Mouse (Mus musculus) neural tube, embryonic 11.5 days (tissue): ENCODE measurements around the gene Ankrd39. TPM values are rescaled to one million over a fixed set of nuclear protein-coding genes. Genes with fewer than 3 reads are reported as not detected.
A peak's percentile ranks its signal among the peaks of the same experiment; 100 is the strongest.

Source experiments
- ATAC-seq: fragments of 200-750 bp; cut with Nextera tagmentation; 2 replicates; pipeline ENCODE4 v1.8.0; 2017; ENCODE audit warnings: moderate number of reproducible peaks, mild to moderate bottlenecking, moderate TSS enrichment, moderate library complexity; ENCODE audit not compliant: insufficient read depth, low FRiP score, low TSS enrichment
- DNase-seq: peaks from one replicate; pipeline ENCODE4 v3.0.0-alpha.2; 2015; ENCODE audit warnings: low spot score
- H3K27ac ChIP-seq: fragments of 300-500 bp; sonication (generic); 2 replicates; pipeline ENCODE4 v1.5.1; 2014; ENCODE audit warnings: low read depth, mild to moderate bottlenecking, low read length
- H3K27me3 ChIP-seq: fragments of 300-500 bp; sonication (generic); 2 replicates; pipeline ENCODE4 v1.6.1; 2014; ENCODE audit warnings: mild to moderate bottlenecking, low read length, mixed read lengths; ENCODE audit not compliant: control insufficient read depth, insufficient read depth
- H3K36me3 ChIP-seq: fragments of 300-500 bp; sonication (generic); 2 replicates; pipeline ENCODE4 v1.6.1; 2014; ENCODE audit warnings: mild to moderate bottlenecking, low read length, moderate library complexity, mixed read lengths; ENCODE audit not compliant: control insufficient read depth, insufficient read depth
- H3K4me1 ChIP-seq: fragments of 300-500 bp; sonication (generic); 2 replicates; pipeline ENCODE4 v1.6.1; 2014; ENCODE audit warnings: low read length, mixed read lengths; ENCODE audit not compliant: control insufficient read depth, insufficient read depth
- H3K4me2 ChIP-seq: fragments of 300-500 bp; sonication (generic); 2 replicates; pipeline ENCODE4 v1.6.1; 2014; ENCODE audit warnings: low read depth, mild to moderate bottlenecking, moderate library complexity
- H3K4me3 ChIP-seq: fragments of 300-500 bp; sonication (generic); 2 replicates; pipeline ENCODE4 v1.5.1; 2014; ENCODE audit warnings: low read depth, low read length
- H3K9ac ChIP-seq: fragments of 300-500 bp; sonication (generic); 2 replicates; pipeline ENCODE4 v1.6.1; 2014; ENCODE audit warnings: mild to moderate bottlenecking, low read length
- H3K9me3 ChIP-seq: fragments of 300-500 bp; sonication (generic); 2 replicates; pipeline ENCODE4 v1.6.1; 2016; ENCODE audit warnings: low read length; ENCODE audit not compliant: control insufficient read depth
- WGBS: fragments of 180-500 bp; shearing (Covaris S2); extraction: QIAGEN DNeasy Blood & Tissue Kit; methylation state at CpG from one replicate; pipeline ENCODE4 v1.1.7; 2014; 5-methylcytosine and 5-hydroxymethylcytosine counted together
- polyA plus RNA-seq: library from polyadenylated mRNA; unstranded; fragments of >200 nt; fragmentation: Nextera tagmentation; extraction: Ambion mirVana; gene quantifications from 2 replicates; pipeline ENCODE4 v1.2.1, GENCODE M21; 2014

The Ankrd39 gene
- polyA plus RNA-seq, 1 experiment from 2014 or later: 16.2 TPM

DNA sequence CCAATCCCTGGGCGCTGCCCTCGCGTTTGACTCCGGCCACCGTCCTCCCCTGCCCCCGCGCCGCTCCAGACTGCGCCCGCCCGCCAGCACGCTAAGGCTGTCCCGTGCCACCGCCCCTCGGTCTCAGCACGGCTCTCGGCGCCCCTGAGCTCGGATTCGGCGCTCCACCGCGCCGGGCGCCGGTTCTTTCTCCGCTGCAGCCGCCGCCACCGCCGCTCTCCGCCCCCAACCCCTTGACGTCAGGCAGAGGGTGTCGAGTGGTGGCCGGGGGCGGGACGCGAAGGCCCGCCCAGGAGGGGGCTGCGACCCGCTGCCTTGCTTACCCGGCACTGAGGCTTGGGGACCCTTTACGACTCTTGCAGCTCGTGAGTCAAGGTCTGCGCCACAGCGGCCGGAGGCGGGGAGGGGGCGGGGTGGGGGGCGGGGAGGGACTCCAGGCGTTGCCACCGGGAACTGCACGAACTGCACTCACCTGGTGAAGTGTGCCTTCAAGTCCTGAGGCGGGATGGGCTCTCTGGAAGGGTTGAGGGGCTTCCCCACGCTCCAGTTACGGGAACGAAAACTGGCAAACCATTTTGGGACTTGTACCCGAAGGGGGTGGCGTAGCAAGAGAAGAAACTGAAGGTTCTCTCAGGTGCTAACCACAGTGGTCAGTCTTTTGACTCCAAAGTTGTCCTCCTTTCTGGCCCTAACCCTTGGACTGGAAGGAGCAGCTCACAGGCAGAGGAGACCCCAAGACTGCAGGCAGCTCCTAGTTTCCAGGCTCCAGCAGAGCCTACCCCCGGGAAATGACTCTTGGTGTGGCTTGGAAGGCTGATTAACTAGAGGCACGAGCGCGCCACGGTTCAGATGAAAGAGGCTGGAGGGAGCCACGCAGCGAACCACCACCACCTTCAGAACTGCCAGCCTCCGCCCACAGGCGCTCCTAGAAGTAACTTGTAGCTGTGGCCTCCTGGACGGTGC lies 11.1 kb upstream of the Ankrd39 start, which contains the start of gene Sema4c:
Gene Sema4c, minus strand, starts transcription at position 319 of the 963 bp plus-strand sequence.
- Histone ChIP-seq H3K27ac (peak within 1 kb of the TSS; percentile 98), H3K36me3 (peaks cover 7% of the 10 kb centered on the region), H3K4me2 (peak within 1 kb of the TSS; percentile 99), H3K9me3 (no peaks in the 10 kb centered on the region), H3K27me3 (no peaks in the 10 kb centered on the region), H3K4me1 (peaks cover 31% of the 10 kb centered on the region), H3K9ac (peak within 1 kb of the TSS; percentile 98), H3K4me3 (peak within 1 kb of the TSS; percentile 96)
- WGBS: under 1% methylated on average over 69 of the region's 69 CpGs
- DNase-seq (peak; percentile 89), ATAC-seq (peak; percentile 70)

DNA sequence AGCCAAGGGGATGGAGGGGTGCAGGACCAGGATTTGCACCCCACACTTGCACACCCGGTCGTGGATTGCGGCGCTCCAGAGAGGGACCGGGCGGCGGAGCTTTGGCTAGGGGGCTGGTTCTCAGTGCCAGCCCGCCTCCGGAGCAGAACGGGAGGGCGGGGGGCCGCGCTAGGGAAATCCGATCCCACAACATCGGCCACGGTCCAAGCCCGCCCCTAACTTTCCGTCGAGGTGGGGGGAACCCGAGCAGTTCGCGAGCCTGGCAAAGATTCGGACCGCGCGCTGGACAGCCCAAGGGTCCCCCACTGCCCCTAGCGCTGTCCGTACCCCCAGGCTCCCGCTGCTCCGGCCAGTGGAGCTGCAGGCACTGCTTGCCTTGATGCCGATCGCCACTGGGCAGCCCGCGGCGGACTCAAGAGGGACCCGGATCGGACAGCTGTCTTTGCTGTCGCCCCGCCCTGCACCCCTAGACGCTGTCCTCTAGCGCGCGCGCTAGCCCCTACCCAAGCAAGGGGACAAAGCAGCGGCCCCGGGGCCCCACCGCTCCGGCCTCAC lies 10.3 kb upstream of the Ankrd39 start:
- H3K27ac ChIP-seq: peak overlapping the region; percentile 98
- H3K4me2 ChIP-seq: peak overlapping the region; percentile 99
- H3K36me3 ChIP-seq: peaks cover 15% of the 10 kb centered on the region
- WGBS: under 1% methylated on average over 44 of the region's 48 CpGs
- peak; percentile 49 for ATAC-seq
- peak overlapping the region; percentile 96 for H3K4me3 ChIP-seq
- peak; percentile 84 for DNase-seq
- peak overlapping the region; percentile 98 for H3K9ac ChIP-seq
- H3K27me3 ChIP-seq: no peaks in the 10 kb centered on the region
- no peaks in the 10 kb centered on the region for H3K9me3 ChIP-seq
- peaks cover 31% of the 10 kb centered on the region for H3K4me1 ChIP-seq

DNA sequence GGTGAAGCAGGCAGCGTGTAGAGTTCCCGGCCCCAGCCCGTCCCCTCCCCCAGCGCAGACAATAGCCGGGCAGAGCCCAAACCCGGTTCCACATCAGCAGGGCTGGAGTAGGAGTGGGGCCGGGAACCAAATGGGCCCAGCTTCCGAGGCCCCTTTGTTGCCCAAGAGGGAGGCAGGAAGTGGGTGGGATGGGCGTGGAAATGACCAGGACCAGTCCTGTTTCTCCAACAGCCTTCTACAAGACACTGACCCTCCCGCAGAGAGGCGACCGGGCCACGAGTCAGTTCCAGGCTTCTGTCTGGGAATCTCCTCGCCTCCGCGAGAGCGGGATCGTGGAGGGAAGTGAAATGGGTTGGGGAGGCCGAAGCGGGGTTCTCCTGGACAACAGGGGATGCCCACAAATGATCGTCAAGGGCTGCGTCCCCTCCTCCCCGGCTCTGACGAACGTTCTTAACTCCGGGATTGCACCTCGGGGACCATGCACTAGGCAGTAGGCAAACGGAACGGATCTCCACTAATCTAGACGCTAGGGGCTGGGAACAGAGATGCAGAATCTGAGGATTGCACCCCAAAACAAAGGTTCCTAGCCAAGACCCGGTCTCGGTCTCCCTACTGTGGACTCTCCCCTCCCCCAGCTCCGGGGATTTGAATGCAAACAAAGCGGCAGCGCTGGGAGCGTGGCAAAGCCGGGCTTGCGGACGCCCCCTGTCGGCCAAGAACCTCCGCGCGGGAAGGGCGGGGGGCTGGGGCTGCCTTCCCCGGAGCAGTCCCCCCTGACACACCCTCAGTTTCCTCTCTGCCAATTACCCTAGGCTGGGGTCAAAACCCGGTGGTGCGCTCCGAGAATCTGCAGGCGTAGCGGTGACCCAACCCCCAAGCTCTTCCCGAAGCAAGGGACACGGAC lies 9.6 kb upstream of the Ankrd39 start:
- H3K4me2 ChIP-seq: peak overlapping the region; percentile 99
- under 1% methylated on average over 52 of the region's 52 CpGs for whole genome bisulfite sequencing
- H3K4me3 ChIP-seq: peak overlapping the region; percentile 96
- peak overlapping the region; percentile 98 for H3K9ac ChIP-seq
- peak; percentile 96 for DNase-seq
- H3K9me3 ChIP-seq: no peaks in the 10 kb centered on the region
- no peaks in the 10 kb centered on the region for H3K27me3 ChIP-seq
- peaks cover 31% of the 10 kb centered on the region for H3K4me1 ChIP-seq
- peak; percentile 79 for ATAC-seq
- H3K27ac ChIP-seq: peak overlapping the region; percentile 98
- H3K36me3 ChIP-seq: peaks cover 22% of the 10 kb centered on the region

DNA sequence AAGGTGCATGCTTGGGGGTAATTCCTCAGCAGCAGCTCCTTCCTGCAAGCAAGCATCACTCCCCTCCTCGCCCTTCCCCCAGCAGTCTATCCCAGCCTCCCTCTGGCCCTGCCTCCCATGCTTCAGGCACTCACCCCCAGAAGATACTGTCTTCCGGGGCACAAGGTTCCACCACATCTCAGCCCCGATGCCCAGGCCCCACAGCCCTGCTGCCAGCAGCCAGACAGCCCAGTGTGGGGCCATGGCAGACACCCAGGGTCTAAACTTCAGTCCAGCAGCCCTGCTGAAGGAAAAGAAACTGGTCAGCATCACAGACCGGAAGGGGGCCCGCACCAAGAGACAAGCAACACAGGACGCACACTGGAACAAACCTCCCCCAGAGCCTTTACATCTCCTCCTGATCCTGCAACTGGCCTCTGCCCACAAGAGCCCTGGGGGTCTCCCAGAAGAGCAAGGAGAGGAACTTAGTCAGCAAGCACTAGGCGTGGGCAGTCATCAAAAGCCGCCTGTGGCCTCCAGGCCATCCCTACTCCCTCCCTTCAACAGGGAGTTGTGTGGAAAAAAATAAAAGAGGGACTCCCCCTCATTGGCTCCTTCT lies 8.7 kb upstream of the Ankrd39 start:
- H3K4me2 ChIP-seq: peak overlapping the region; percentile 99

DNA sequence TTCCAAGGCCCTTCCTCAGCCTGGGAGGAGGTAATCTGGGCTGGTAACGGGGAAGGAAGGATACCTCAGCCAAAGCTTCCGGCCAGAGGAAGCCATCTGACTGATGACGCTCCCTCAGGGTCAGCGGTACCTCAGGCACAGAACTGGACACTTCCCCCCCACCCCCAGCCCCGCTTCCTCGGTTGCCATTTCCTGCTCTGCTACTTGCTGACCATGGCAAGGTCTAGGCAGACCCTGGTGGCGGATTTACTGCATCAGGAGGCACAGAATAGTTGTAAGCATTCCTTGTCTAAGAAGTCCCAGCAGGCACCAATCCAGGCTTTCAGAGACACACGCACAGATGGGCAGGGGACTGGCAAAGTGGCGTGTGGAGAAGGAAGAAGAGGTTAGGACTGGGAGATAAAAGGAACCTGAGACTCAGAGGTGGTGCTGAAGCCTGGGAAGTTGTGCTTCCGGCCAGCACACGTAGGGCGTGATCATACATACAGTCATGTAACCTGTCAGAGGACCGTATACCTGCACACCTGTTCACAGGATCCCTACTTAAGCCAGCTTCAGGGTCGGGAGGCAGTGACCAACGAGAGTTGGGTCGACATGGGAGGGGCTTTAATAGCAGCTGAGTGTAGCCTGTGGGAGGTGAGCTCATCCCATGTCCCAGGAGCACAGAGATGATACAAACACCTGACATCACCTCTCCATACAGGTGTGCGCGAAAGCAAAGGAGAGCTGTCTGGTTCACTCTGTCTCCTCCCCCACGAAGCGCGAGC lies 7.6 kb upstream of the Ankrd39 start:
- ATAC-seq: no peak
- peak overlapping the region; percentile 99 for H3K4me2 ChIP-seq
- peaks cover 33% of the 10 kb centered on the region for H3K4me1 ChIP-seq
- peak overlapping the region; percentile 96 for H3K4me3 ChIP-seq
- H3K9me3 ChIP-seq: no peaks in the 10 kb centered on the region
- peak overlapping the region; percentile 98 for H3K9ac ChIP-seq
- DNase-seq: no peak
- WGBS: 74% methylated on average over 21 of the region's 21 CpGs
- no peak overlapping the region; the same call in 1 of the 2 replicates for H3K27ac ChIP-seq
- H3K36me3 ChIP-seq: peaks cover 34% of the 10 kb centered on the region
- H3K27me3 ChIP-seq: no peaks in the 10 kb centered on the region

More for the DNA sequence above, 8.7 kb upstream of the Ankrd39 start:
- ATAC-seq (no peak), DNase-seq (peak; percentile 40)
- Histone ChIP-seq H3K36me3 (peaks cover 28% of the 10 kb centered on the region), H3K27me3 (no peaks in the 10 kb centered on the region), H3K27ac (peak overlapping the region; percentile 98), H3K4me1 (peaks cover 31% of the 10 kb centered on the region), H3K4me3 (peak overlapping the region; percentile 96), H3K9ac (peak overlapping the region; percentile 98), H3K9me3 (no peaks in the 10 kb centered on the region)
- WGBS: 7% methylated on average over 8 of the region's 8 CpGs

DNA sequence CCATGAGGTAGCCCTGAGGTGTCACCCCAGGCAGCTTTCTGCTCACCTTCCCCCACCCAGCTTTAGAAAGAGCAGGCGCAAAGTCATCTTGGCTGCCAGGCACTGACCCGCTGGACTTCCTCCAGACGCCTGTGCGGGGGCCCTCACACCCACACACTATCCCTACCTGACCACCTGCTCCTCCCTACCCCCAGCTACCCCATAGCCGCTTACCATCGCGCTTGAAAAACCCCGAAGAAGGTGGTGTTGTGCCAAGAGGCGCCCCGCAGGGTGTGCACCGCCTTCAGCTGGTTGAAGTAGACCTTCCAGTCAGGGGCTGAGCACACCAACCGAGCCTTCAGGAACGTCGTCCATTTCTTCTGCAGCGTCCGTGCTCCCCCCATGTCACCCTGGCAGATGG lies 5.3 kb upstream of the Ankrd39 start:
- no peak overlapping the region for H3K9ac ChIP-seq
- peaks cover 33% of the 10 kb centered on the region for H3K4me1 ChIP-seq

DNA sequence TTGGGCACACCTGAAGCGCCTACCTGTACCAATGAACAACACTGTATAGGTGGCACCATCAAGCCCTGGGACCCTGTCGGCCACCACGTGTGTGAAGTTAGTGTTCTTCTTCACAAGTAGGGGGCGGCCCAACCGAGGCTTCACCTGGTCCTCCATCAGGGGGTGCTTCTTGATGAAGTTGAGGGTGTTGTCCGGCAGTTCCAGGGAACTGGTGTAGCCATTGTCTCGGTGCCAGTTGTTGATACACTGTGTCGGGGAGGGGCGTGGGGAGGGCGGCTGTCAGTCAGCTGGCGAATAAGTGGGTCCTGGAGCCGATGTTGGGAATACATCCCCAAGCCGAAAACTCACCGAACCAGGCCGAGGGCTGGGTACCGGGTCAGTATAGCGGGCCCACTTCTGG lies 4.7 kb upstream of the Ankrd39 start:
- no peak overlapping the region for H3K27ac ChIP-seq
- WGBS: 91% methylated on average over 17 of the region's 17 CpGs
- DNase-seq (no peak), ATAC-seq (no peak)
- H3K9ac ChIP-seq: no peak overlapping the region
- no peaks in the 10 kb centered on the region for H3K9me3 ChIP-seq
- H3K4me3 ChIP-seq: no peak overlapping the region
- no peak overlapping the region for H3K4me2 ChIP-seq
- H3K36me3 ChIP-seq: peaks cover 41% of the 10 kb centered on the region
- H3K4me1 ChIP-seq: peaks cover 33% of the 10 kb centered on the region
- no peaks in the 10 kb centered on the region for H3K27me3 ChIP-seq

More for the DNA sequence above, 5.3 kb upstream of the Ankrd39 start:
- Histone ChIP-seq H3K9me3 (no peaks in the 10 kb centered on the region), H3K4me3 (no peak overlapping the region), H3K27ac (no peak overlapping the region), H3K36me3 (peaks cover 41% of the 10 kb centered on the region), H3K4me2 (no peak overlapping the region), H3K27me3 (no peaks in the 10 kb centered on the region)
- WGBS: 90% methylated on average over 16 of the region's 16 CpGs
- no peak for DNase-seq
- no peak for ATAC-seq
